Mouse (Mus musculus) C2C12 (cell line): ENCODE measurements around the gene Tac2. TPM values are rescaled to one million over a fixed set of nuclear protein-coding genes. Genes with fewer than 3 reads are reported as not detected.

Source experiments
- H3K27me3 ChIP-seq: one replicate; pipeline ENCODE4 v1.6.1; 2011; ENCODE audit not compliant: control insufficient read depth, insufficient read depth, insufficient read length
- H3K36me3 ChIP-seq: one replicate; pipeline ENCODE4 v1.6.1; 2011; ENCODE audit not compliant: control insufficient read depth, insufficient read depth
- H3K4me3 ChIP-seq: one replicate; pipeline ENCODE4 v1.5.1; 2011; ENCODE audit warnings: mild to moderate bottlenecking, control low read depth; ENCODE audit not compliant: poor library complexity, insufficient read depth, severe bottlenecking
- H3K79me2 ChIP-seq: one replicate; pipeline ENCODE4 v1.6.1; 2011; ENCODE audit not compliant: control insufficient read depth, insufficient read depth
- H3K79me3 ChIP-seq: one replicate; pipeline ENCODE4 v1.6.1; 2011; ENCODE audit warnings: low read depth, control low read depth
- H3ac ChIP-seq: one replicate; pipeline ENCODE3; 2011; ENCODE audit warnings: low read depth; ENCODE audit not compliant: control insufficient read depth, insufficient read length
- CEBPB ChIP-seq: IDR thresholded peaks from one replicate; pipeline ENCODE4 v1.6.1; 2011; ENCODE audit warnings: low read depth, mild to moderate bottlenecking, control low read depth, moderate library complexity
- CTCF ChIP-seq: IDR thresholded peaks from one replicate; pipeline ENCODE4 v1.5.1; 2011; ENCODE audit not compliant: control insufficient read depth, insufficient read depth, insufficient read length
- FOSL1 ChIP-seq: IDR thresholded peaks from one replicate; pipeline ENCODE4 v1.8.0; 2011; ENCODE audit warnings: mild to moderate bottlenecking, low read length; ENCODE audit not compliant: poor library complexity, insufficient read depth, severe bottlenecking
- MAX ChIP-seq: IDR thresholded peaks from one replicate; pipeline ENCODE4 v1.6.1; 2011; ENCODE audit warnings: mild to moderate bottlenecking, control low read depth
- MYOD1 ChIP-seq: IDR thresholded peaks from one replicate; pipeline ENCODE4 v1.6.1; 2011; ENCODE audit warnings: low read depth; ENCODE audit not compliant: control insufficient read depth, insufficient read length
- MYOG ChIP-seq: IDR thresholded peaks from one replicate; pipeline ENCODE4 v1.6.1; 2011; ENCODE audit not compliant: control insufficient read depth, insufficient read length; ENCODE audit errors: extremely low read depth
- USF1 ChIP-seq: IDR thresholded peaks from one replicate; pipeline ENCODE4 v1.6.1; 2011; ENCODE audit warnings: low read depth, mild to moderate bottlenecking, control low read depth, moderate library complexity
- polyA plus RNA-seq: library from polyadenylated mRNA; unstranded; fragments of >200 nt; fragmentation: generic; extraction: Trizol; gene quantifications from one replicate; pipeline ENCODE4 v1.2.1, GENCODE M21; 2012; ENCODE audit warnings: missing spikeins

The Tac2 gene
- polyA plus RNA-seq, 1 experiment, result not detected

GRCm38 (mm10) chr10:127698966-127699365 is 25.3 kb upstream of the Tac2 start:
- no peaks in the 10 kb centered on the region for H3K79me3 ChIP-seq
- H3ac ChIP-seq, result no peak overlapping the region
- TF ChIP-seq CEBPB (no peak), MAX (no peak), MYOD1 (no peak), FOSL1 (no peak), CTCF (no peak), USF1 (no peak), MYOG (no peak)
- H3K4me3 ChIP-seq, result no peak overlapping the region
- peaks cover 41% of the 10 kb centered on the region for H3K36me3 ChIP-seq
- no peaks in the 10 kb centered on the region for H3K79me2 ChIP-seq
- no peaks in the 10 kb centered on the region for H3K27me3 ChIP-seq

- Histone ChIP-seq H3ac (no peak overlapping the region), H3K36me3 (peaks cover 16% of the 10 kb centered on the region), H3K79me3 (no peaks in the 10 kb centered on the region), H3K27me3 (no peaks in the 10 kb centered on the region), H3K4me3 (no peak overlapping the region), H3K79me2 (no peaks in the 10 kb centered on the region)
- TF ChIP-seq MYOG, result no peak
- no peak for TF ChIP-seq FOSL1
- TF ChIP-seq MAX, result no peak
- TF ChIP-seq USF1, result no peak
- no peak for TF ChIP-seq MYOD1
- no peak for TF ChIP-seq CTCF
- TF ChIP-seq CEBPB, result no peak
These were observed 21.0 kb upstream of the Tac2 start for GRCm38 (mm10) chr10:127703299-127703698.

- TF ChIP-seq MYOG (no peak), CTCF (no peak), USF1 (no peak), CEBPB (no peak), FOSL1 (no peak), MAX (no peak), MYOD1 (no peak)
- Histone ChIP-seq H3K36me3 (peaks cover 6% of the 10 kb centered on the region), H3K79me2 (no peaks in the 10 kb centered on the region), H3K79me3 (no peaks in the 10 kb centered on the region), H3K4me3 (no peak overlapping the region), H3ac (no peak overlapping the region), H3K27me3 (no peaks in the 10 kb centered on the region)
These were observed 20.0 kb upstream of the Tac2 start for GRCm38 (mm10) chr10:127704293-127704692.

- no peaks in the 10 kb centered on the region for H3K79me2 ChIP-seq
- H3ac ChIP-seq, result no peak within 1 kb of the TSS
- H3K4me3 ChIP-seq, result no peak within 1 kb of the TSS
- peaks cover under 1% of the 10 kb centered on the region for H3K36me3 ChIP-seq
- H3K79me3 ChIP-seq, result no peaks in the 10 kb centered on the region
- TF ChIP-seq MYOG (no peak), CEBPB (no peak), MAX (no peak), USF1 (no peak), CTCF (no peak), MYOD1 (no peak), FOSL1 (no peak)
- no peaks in the 10 kb centered on the region for H3K27me3 ChIP-seq
These were observed 19.5 kb upstream of the Tac2 start, which contains the start of gene Myo1a for GRCm38 (mm10) chr10:127704766-127705220. Gene Myo1a (plus strand): TSS chr10:127705170.

- no peaks in the 10 kb centered on the region for H3K27me3 ChIP-seq
- no peaks in the 10 kb centered on the region for H3K36me3 ChIP-seq
- no peak overlapping the region for H3K4me3 ChIP-seq
- H3K79me2 ChIP-seq, result no peaks in the 10 kb centered on the region
- no peak for TF ChIP-seq MYOG
- no peak for TF ChIP-seq MAX
- TF ChIP-seq MYOD1, result no peak
- TF ChIP-seq FOSL1, result no peak
- TF ChIP-seq CEBPB, result no peak
- TF ChIP-seq CTCF, result no peak
- TF ChIP-seq USF1, result no peak
- no peaks in the 10 kb centered on the region for H3K79me3 ChIP-seq
- no peak overlapping the region for H3ac ChIP-seq
These were observed 18.5 kb upstream of the Tac2 start for GRCm38 (mm10) chr10:127705783-127706182.

GRCm38 (mm10) chr10:127707721-127708120 is 16.6 kb upstream of the Tac2 start:
- Histone ChIP-seq H3K36me3 (no peaks in the 10 kb centered on the region), H3K79me3 (no peaks in the 10 kb centered on the region), H3K27me3 (no peaks in the 10 kb centered on the region), H3ac (no peak overlapping the region), H3K79me2 (no peaks in the 10 kb centered on the region), H3K4me3 (no peak overlapping the region)
- TF ChIP-seq MYOD1, result no peak
- TF ChIP-seq MAX, result no peak
- no peak for TF ChIP-seq USF1
- no peak for TF ChIP-seq CTCF
- no peak for TF ChIP-seq CEBPB
- no peak for TF ChIP-seq FOSL1
- no peak for TF ChIP-seq MYOG
